ENCODE assay signal across 21 mouse cellular contexts in genomic region chr14:105225790-105226189, GRCm38 (mm10). TPM values are rescaled to one million over a fixed set of nuclear protein-coding genes. Genes with fewer than 3 reads are reported as not detected.
A peak's percentile ranks its signal among the peaks of the same experiment; 100 is the strongest.
DNase-seq lines count a peak whose midpoint lies in the region; ATAC-seq and TF ChIP-seq lines count a peak whose summit lies in the region.
"Had no signal": no experiment of that assay in that cellular context is flagged by ENCODE, and none has a peak within 500 bp of the region (broad histone marks: within the 10 kb centered on the region; RNA-seq: fewer than 3 reads in every experiment).

No protein-coding gene starts in this region.

- no peak overlapping the region for H3K4me2 ChIP-seq in kidney, postnatal 0 days (ENCODE audit: low read length)
- H3K4me2 ChIP-seq: embryonic facial prominence, embryonic 15.5 days; hindbrain, embryonic 15.5 days; liver, embryonic 11.5 days; midbrain, embryonic 11.5 days had no signal

- no peak overlapping the region for H3K27ac ChIP-seq in kidney, postnatal 0 days
- H3K27ac ChIP-seq in small intestine, adult 2 months (ENCODE audit: insufficient read depth, low read depth, low read length): no peak overlapping the region
- H3K27ac ChIP-seq: embryonic facial prominence, embryonic 15.5 days; hindbrain, embryonic 15.5 days; limb, embryonic 10.5 days had no signal

- H3K9me3 ChIP-seq in kidney, postnatal 0 days (replicated peaks; ENCODE audit: low read length): no peaks in the 10 kb centered on the region
- H3K9me3 ChIP-seq: embryonic facial prominence, embryonic 15.5 days; hindbrain, embryonic 15.5 days; limb, embryonic 10.5 days had no signal

- TF ChIP-seq CTCF in kidney, postnatal 0 days (IDR thresholded peaks at IDR 0.05; ENCODE audit: low read depth): peak; percentile 14; the same call in 1 of the 2 replicates
- TF ChIP-seq CTCF in small intestine, adult 2 months (IDR thresholded peaks at IDR 0.05; ENCODE audit: extremely low read depth, insufficient read length, insufficient replicate concordance, low read depth, low read length): peak; percentile 31; the same call in 1 of the 2 replicates

- no peaks in the 10 kb centered on the region for H3K27me3 ChIP-seq in kidney, postnatal 0 days (ENCODE audit: insufficient read depth, low read length)
- H3K27me3 ChIP-seq in small intestine, adult 2 months (ENCODE audit: control insufficient read depth, insufficient read depth, low read length): no peaks in the 10 kb centered on the region
- H3K27me3 ChIP-seq: embryonic facial prominence, embryonic 15.5 days; hindbrain, embryonic 15.5 days had no signal

- 83% methylated on average over 4 of the region's 4 CpGs for WGBS in kidney, postnatal 0 days
- WGBS in small intestine, adult 2 months: 72% methylated on average over 4 of the region's 4 CpGs

- TF ChIP-seq POLR2A in small intestine, adult 2 months (IDR thresholded peaks at IDR 0.05; ENCODE audit: low read depth, low read length): no peak

- no peaks in the 10 kb centered on the region for H3K4me1 ChIP-seq in kidney, postnatal 0 days (replicated peaks; ENCODE audit: insufficient read depth, low read length)
- H3K4me1 ChIP-seq in small intestine, adult 2 months (ENCODE audit: control insufficient read depth, insufficient read depth, insufficient read length, low read length): no peaks in the 10 kb centered on the region
- H3K4me1 ChIP-seq: embryonic facial prominence, embryonic 15.5 days; hindbrain, embryonic 15.5 days; limb, embryonic 10.5 days had no signal

- H3K9ac ChIP-seq in kidney, postnatal 0 days (ENCODE audit: low read depth, low read length): no peak overlapping the region
- H3K9ac ChIP-seq: embryonic facial prominence, embryonic 15.5 days; hindbrain, embryonic 15.5 days had no signal

- no peak for ATAC-seq in kidney, postnatal 0 days (replicated peaks; ENCODE audit: low FRiP score, low read depth)
- ATAC-seq: activated CD4-positive, CD25-positive, alpha-beta regulatory T cell, adult 4 months had no signal

- H3K36me3 ChIP-seq in kidney, postnatal 0 days (ENCODE audit: insufficient read depth, low read length): no peaks in the 10 kb centered on the region
- H3K36me3 ChIP-seq in small intestine, adult 2 months (ENCODE audit: control insufficient read depth, insufficient read depth, low read length): no peaks in the 10 kb centered on the region
- H3K36me3 ChIP-seq: embryonic facial prominence, embryonic 15.5 days; hindbrain, embryonic 15.5 days; limb, embryonic 10.5 days had no signal

- DNase-seq in kidney, postnatal 0 days (ENCODE audit: low spot score): no peak
- DNase-seq in kidney, postnatal 14 days: no peak
- peak; percentile 24 for DNase-seq in A20 (ENCODE audit: low read depth, low spot score)
- DNase-seq in ES-CJ7 (ENCODE audit: low read depth, low spot score): peak; percentile 11
- DNase-seq in thymus, postnatal 25 days: no peak
- no peak for DNase-seq in ovary, postnatal 36 days (ENCODE audit: low spot score)
- DNase-seq: adrenal gland, postnatal 14 days; cerebellum, adult 11 months; cerebellum, postnatal 25 days; embryo, embryonic 11 days; heart, postnatal 4 days; kidney, adult 18-20 months; kidney, postnatal 10 days; right cerebral cortex, adult 18-20 months had no signal

- H3K4me3 ChIP-seq in kidney, postnatal 0 days (replicated peaks; ENCODE audit: low read depth, low read length): no peak overlapping the region
- H3K4me3 ChIP-seq in small intestine, adult 2 months (ENCODE audit: low read depth, low read length): no peak overlapping the region
- H3K4me3 ChIP-seq: embryonic facial prominence, embryonic 15.5 days; hindbrain, embryonic 15.5 days; limb, embryonic 10.5 days had no signal

RNA-seq across cellular contexts. Expression of gene Ndfip2, which starts 32.6 kb away (rescaled TPM):
- polyA plus RNA-seq in kidney, postnatal 0 days (2015; fragmentation: Nextera tagmentation; extraction: Ambion mirVana): 96.7 and 99.0 TPM in 2 replicates
- polyA plus RNA-seq in small intestine, adult 2 months (2012; rRNA removed): 77.6 and 208 TPM in 2 replicates

RNA-seq across cellular contexts. Expression of gene Rbm26, which starts 48.7 kb away (rescaled TPM):
- 33.0 and 33.1 TPM in 2 replicates for polyA plus RNA-seq in kidney, postnatal 0 days (2015; fragmentation: Nextera tagmentation; extraction: Ambion mirVana)
- 3.7 and 6.0 TPM in 2 replicates for polyA plus RNA-seq in small intestine, adult 2 months (2012; rRNA removed)

Comparison
In these comparisons a context has a peak if more than half of its experiments do, and no peak if none do; other contexts are left out.
1. DNase-seq: peak in A20 (single experiment) and ES-CJ7 (single experiment); none in kidney, postnatal 0 days (single experiment), kidney, postnatal 14 days (single experiment), thymus, postnatal 25 days (single experiment) and ovary, postnatal 36 days (single experiment).